ENCODE assay signal across 23 mouse cellular contexts in the genomic region with DNA sequence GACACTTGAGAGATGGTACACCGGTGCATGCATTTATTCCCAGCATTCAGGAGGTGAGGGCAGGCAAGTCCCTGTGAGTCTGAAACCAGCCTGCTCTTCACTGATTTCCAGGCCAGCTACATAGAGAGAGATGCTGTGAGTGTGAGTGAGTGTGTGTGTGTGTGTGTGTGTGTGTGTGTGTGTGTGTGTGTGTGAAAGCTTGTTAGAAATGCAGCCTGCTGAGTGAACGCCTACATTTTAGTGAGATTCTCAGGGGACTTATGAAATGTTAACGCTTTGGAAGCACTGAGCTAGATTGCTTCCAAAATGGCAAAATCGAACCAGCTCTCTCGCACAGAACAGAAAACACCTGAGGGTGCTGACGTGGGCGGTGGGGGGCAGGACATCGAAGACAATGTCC. TPM values are rescaled to one million over a fixed set of nuclear protein-coding genes. Genes with fewer than 3 reads are reported as not detected.
DNase-seq lines count a peak whose midpoint lies in the region; ATAC-seq and TF ChIP-seq lines count a peak whose summit lies in the region.
"Had no signal": no experiment of that assay in that cellular context is flagged by ENCODE, and none has a peak within 500 bp of the region (broad histone marks: within the 10 kb centered on the region; RNA-seq: fewer than 3 reads in every experiment).

No protein-coding gene starts in this region.

- peak; percentile 21 for DNase-seq in midbrain, postnatal 0 days (ENCODE audit: low spot score)
- DNase-seq in frontal cortex, postnatal 36 days (ENCODE audit: low spot score in 2 of 2) = peak; percentile 29 to 70
- DNase-seq in left cerebral cortex, adult 2 months (ENCODE audit: extremely low spot score in 1 of 2, low spot score in 2 of 2) = peak; percentile 25 to 38
- peak; percentile 36 for DNase-seq in right cerebral cortex, postnatal 25 days
- no peak for DNase-seq in stomach, postnatal 0 days (ENCODE audit: low spot score)
- DNase-seq in embryo, embryonic 11 days = no peak
- no peak for DNase-seq in natural killer cell, adult 2 months (ENCODE audit: low spot score in 2 of 2)
- DNase-seq: cerebellum, adult 8-10 months; gastrocnemius, postnatal 36 days; kidney, adult 8-10 months; liver, postnatal 0 days; thymus, postnatal 25 days had no signal

- TF ChIP-seq CTCF in midbrain, postnatal 0 days (IDR thresholded peaks at IDR 0.05) = no peak
- TF ChIP-seq CTCF in left cerebral cortex, adult 2 months (IDR thresholded peaks at IDR 0.05) = no peak
- no peak for TF ChIP-seq CTCF in stomach, postnatal 0 days (IDR thresholded peaks at IDR 0.05; ENCODE audit: low read depth)

- no peak overlapping the region for H3K4me3 ChIP-seq in midbrain, postnatal 0 days (ENCODE audit: low read depth, low read length)
- H3K4me3 ChIP-seq in midbrain, embryonic 16.5 days (ENCODE audit: low read depth, low read length) = no peak overlapping the region
- no peak overlapping the region for H3K4me3 ChIP-seq in left cerebral cortex, adult 2 months
- no peak overlapping the region for H3K4me3 ChIP-seq in stomach, postnatal 0 days (ENCODE audit: low read depth, low read length)
- H3K4me3 ChIP-seq: embryonic facial prominence, embryonic 15.5 days; forebrain, embryonic 13.5 days; heart, embryonic 13.5 days; hindbrain, embryonic 10.5 days; limb, embryonic 15.5 days had no signal

- H3K27ac ChIP-seq in midbrain, postnatal 0 days (ENCODE audit: low read depth, low read length) = no peak overlapping the region
- H3K27ac ChIP-seq in midbrain, embryonic 16.5 days (ENCODE audit: low read length) = no peak overlapping the region
- H3K27ac ChIP-seq in left cerebral cortex, adult 2 months = peak overlapping the region; percentile 15; the same call in 1 of the 2 replicates
- no peak overlapping the region for H3K27ac ChIP-seq in stomach, postnatal 0 days (replicated peaks)
- H3K27ac ChIP-seq: embryonic facial prominence, embryonic 15.5 days; forebrain, embryonic 13.5 days; heart, embryonic 13.5 days; hindbrain, embryonic 10.5 days; limb, embryonic 15.5 days; macrophage had no signal

- peaks cover 9% of the 10 kb centered on the region; the same call in 1 of the 2 replicates for H3K4me1 ChIP-seq in midbrain, postnatal 0 days (ENCODE audit: insufficient read depth, low read length)
- peaks cover 13% of the 10 kb centered on the region for H3K4me1 ChIP-seq in midbrain, embryonic 16.5 days (ENCODE audit: control insufficient read depth, insufficient read depth, low read length)
- no peaks in the 10 kb centered on the region for H3K4me1 ChIP-seq in stomach, postnatal 0 days (replicated peaks; ENCODE audit: control insufficient read depth, insufficient read depth)

- intact Hi-C loops in left cerebral cortex, adult 2 months (cut with DNase I) = no loop called here

- H3K27me3 ChIP-seq in midbrain, postnatal 0 days (ENCODE audit: insufficient read depth, low read length) = no peaks in the 10 kb centered on the region; the same call in 1 of the 2 replicates
- no peaks in the 10 kb centered on the region for H3K27me3 ChIP-seq in midbrain, embryonic 16.5 days (ENCODE audit: control insufficient read depth, insufficient read depth, low read depth, low read length)
- no peaks in the 10 kb centered on the region for H3K27me3 ChIP-seq in stomach, postnatal 0 days (ENCODE audit: control insufficient read depth, insufficient read depth, low read length)
- H3K27me3 ChIP-seq: embryonic facial prominence, embryonic 15.5 days; forebrain, embryonic 13.5 days; limb, embryonic 15.5 days had no signal

- H3K9ac ChIP-seq in midbrain, postnatal 0 days (replicated peaks; ENCODE audit: low read length, poor library complexity, severe bottlenecking) = no peak overlapping the region
- no peak overlapping the region for H3K9ac ChIP-seq in midbrain, embryonic 16.5 days (ENCODE audit: low read depth, low read length)
- H3K9ac ChIP-seq in stomach, postnatal 0 days (ENCODE audit: low read length) = no peak overlapping the region
- H3K9ac ChIP-seq: embryonic facial prominence, embryonic 15.5 days; forebrain, embryonic 13.5 days; heart, embryonic 13.5 days; limb, embryonic 15.5 days; liver, postnatal 0 days had no signal

- H3K9me3 ChIP-seq in midbrain, postnatal 0 days (ENCODE audit: low read length) = no peaks in the 10 kb centered on the region
- no peaks in the 10 kb centered on the region for H3K9me3 ChIP-seq in midbrain, embryonic 16.5 days (replicated peaks; ENCODE audit: control insufficient read depth, low read length, poor library complexity, severe bottlenecking)
- no peaks in the 10 kb centered on the region for H3K9me3 ChIP-seq in stomach, postnatal 0 days (ENCODE audit: control insufficient read depth, low read length)
- H3K9me3 ChIP-seq: embryonic facial prominence, embryonic 15.5 days; forebrain, embryonic 13.5 days; G1E; heart, embryonic 13.5 days; hindbrain, embryonic 10.5 days; limb, embryonic 15.5 days had no signal

- WGBS in midbrain, postnatal 0 days = 81% methylated on average over 8 of the region's 8 CpGs
- 84% methylated on average over 8 of the region's 8 CpGs for WGBS in midbrain, embryonic 16.5 days
- WGBS in stomach, postnatal 0 days = 87% methylated on average over 8 of the region's 8 CpGs

- H3K36me3 ChIP-seq in midbrain, postnatal 0 days (ENCODE audit: insufficient read depth, low read length) = no peaks in the 10 kb centered on the region
- no peaks in the 10 kb centered on the region for H3K36me3 ChIP-seq in midbrain, embryonic 16.5 days (ENCODE audit: control insufficient read depth, insufficient read depth, low read length)
- no peaks in the 10 kb centered on the region for H3K36me3 ChIP-seq in stomach, postnatal 0 days (ENCODE audit: control insufficient read depth, insufficient read depth, low read length)
- H3K36me3 ChIP-seq: embryonic facial prominence, embryonic 15.5 days; G1E; heart, embryonic 13.5 days; hindbrain, embryonic 10.5 days; limb, embryonic 15.5 days had no signal

- no peak for TF ChIP-seq EP300 in stomach, postnatal 0 days (optimal IDR thresholded peaks at IDR 0.05)

- ATAC-seq in midbrain, postnatal 0 days (ENCODE audit: low FRiP score) = no peak
- no peak for ATAC-seq in midbrain, embryonic 16.5 days
- ATAC-seq in stomach, postnatal 0 days (ENCODE audit: low FRiP score, low TSS enrichment) = no peak
- ATAC-seq: forebrain, embryonic 13.5 days; liver, postnatal 0 days had no signal

- no peak overlapping the region for H3K4me2 ChIP-seq in midbrain, postnatal 0 days (ENCODE audit: low read depth, low read length, poor library complexity, severe bottlenecking)
- no peak overlapping the region for H3K4me2 ChIP-seq in midbrain, embryonic 16.5 days (ENCODE audit: low read length)
- H3K4me2 ChIP-seq in stomach, postnatal 0 days (replicated peaks; ENCODE audit: low read depth) = no peak overlapping the region
- H3K4me2 ChIP-seq: embryonic facial prominence, embryonic 15.5 days; forebrain, embryonic 13.5 days; heart, embryonic 13.5 days; limb, embryonic 15.5 days had no signal

RNA-seq across cellular contexts. Expression of gene Chit1, which starts 35.0 kb away (rescaled TPM):
- 0.24 and 0.99 TPM in 2 replicates for total RNA-seq in midbrain, postnatal 0 days (2014; rRNA removed)
- polyA plus RNA-seq in midbrain, postnatal 0 days (2015; fragmentation: Nextera tagmentation; extraction: Ambion mirVana) = 0.21 and 0.48 TPM in 2 replicates
- 0.21 TPM in 1 of 2 replicates, not detected in the other for polyA plus RNA-seq in midbrain, embryonic 16.5 days (2015; fragmentation: Nextera tagmentation; extraction: Ambion mirVana)
- not detected for total RNA-seq in left cerebral cortex, adult 2 months (2021)
- 38.5 and 45.1 TPM in 2 replicates for polyA plus RNA-seq in stomach, postnatal 0 days (2015; fragmentation: Nextera tagmentation; extraction: Ambion mirVana)
- total RNA-seq: adrenal gland, adult 18-20 months; G1E; gastrocnemius, postnatal 36 days had no signal
- polyA plus RNA-seq: G1E; hindbrain, embryonic 10.5 days; large intestine, adult 2 months; macrophage; stomach, embryonic 14.5 days had no signal

RNA-seq across cellular contexts. Expression of gene Chil1, which starts 35.9 kb away (rescaled TPM):
- 0.47 and 3.0 TPM in 2 replicates for total RNA-seq in midbrain, postnatal 0 days (2014; rRNA removed)
- polyA plus RNA-seq in midbrain, postnatal 0 days (2015; fragmentation: Nextera tagmentation; extraction: Ambion mirVana) = 3.0 and 4.3 TPM in 2 replicates
- polyA plus RNA-seq in midbrain, embryonic 16.5 days (2015; fragmentation: Nextera tagmentation; extraction: Ambion mirVana) = 2.0 and 3.9 TPM in 2 replicates
- total RNA-seq in left cerebral cortex, adult 2 months (2021) = 10 to 100 TPM; 14.0 TPM
- 2.8 and 3.1 TPM in 2 replicates for polyA plus RNA-seq in stomach, postnatal 0 days (2015; fragmentation: Nextera tagmentation; extraction: Ambion mirVana)
- total RNA-seq: G1E had no signal
- polyA plus RNA-seq: G1E had no signal

RNA-seq across cellular contexts. Expression of gene Mybph, which starts 47.2 kb away (rescaled TPM):
- total RNA-seq in midbrain, postnatal 0 days (2014; rRNA removed) = not detected in 2 replicates
- 0.12 TPM in 1 of 2 replicates, not detected in the other for polyA plus RNA-seq in midbrain, postnatal 0 days (2015; fragmentation: Nextera tagmentation; extraction: Ambion mirVana)
- 0.18 TPM in 1 of 2 replicates, not detected in the other for polyA plus RNA-seq in midbrain, embryonic 16.5 days (2015; fragmentation: Nextera tagmentation; extraction: Ambion mirVana)
- under 1 TPM in 1 of 2 experiments, not detected in 1; 0.25 TPM for total RNA-seq in left cerebral cortex, adult 2 months (2021)
- polyA plus RNA-seq in stomach, postnatal 0 days (2015; fragmentation: Nextera tagmentation; extraction: Ambion mirVana) = 1.6 and 2.2 TPM in 2 replicates
- polyA plus RNA-seq: forebrain, embryonic 13.5 days; G1E; liver, postnatal 0 days; macrophage; stomach, embryonic 14.5 days had no signal

Comparison
In these comparisons a context has a peak if more than half of its experiments do, and no peak if none do; other contexts are left out.
1. DNase-seq: peak in midbrain, postnatal 0 days (single experiment), frontal cortex, postnatal 36 days (2 of 2), left cerebral cortex, adult 2 months (2 of 2) and right cerebral cortex, postnatal 25 days (single experiment); none in stomach, postnatal 0 days (single experiment), embryo, embryonic 11 days (single experiment) and natural killer cell, adult 2 months (0 of 2).
2. RNA of gene Chit1, which starts 35.0 kb away (polyA plus RNA-seq): 38.5 to 45.1 TPM in stomach, postnatal 0 days; 0.21 TPM in midbrain, embryonic 16.5 days and 0.21 to 0.48 TPM in midbrain, postnatal 0 days; every median in the first group is over 10 times any median in the second.